Mouse (Mus musculus) natural killer cell, adult 2 months (primary cell): ENCODE data around the gene Diaph3.
A peak's percentile ranks its signal among the peaks of the same experiment; 100 is the strongest.
"Not testable (repeated sequence)": the region's sequence is repeated elsewhere in the genome, so short reads cannot be mapped to it uniquely, and the experiment has no call there.

Experiments
- DNase-seq, 2 experiments: peaks; one replicate each; pipeline ENCODE4 v3.0.0; 2022; ENCODE audit warnings: low spot score in 2 of 2

Gene Diaph3

GRCm38 (mm10) chr14:86738916-86739315 lies 402.1 kb downstream of the Diaph3 start:
- no peak for DNase-seq

DNA sequence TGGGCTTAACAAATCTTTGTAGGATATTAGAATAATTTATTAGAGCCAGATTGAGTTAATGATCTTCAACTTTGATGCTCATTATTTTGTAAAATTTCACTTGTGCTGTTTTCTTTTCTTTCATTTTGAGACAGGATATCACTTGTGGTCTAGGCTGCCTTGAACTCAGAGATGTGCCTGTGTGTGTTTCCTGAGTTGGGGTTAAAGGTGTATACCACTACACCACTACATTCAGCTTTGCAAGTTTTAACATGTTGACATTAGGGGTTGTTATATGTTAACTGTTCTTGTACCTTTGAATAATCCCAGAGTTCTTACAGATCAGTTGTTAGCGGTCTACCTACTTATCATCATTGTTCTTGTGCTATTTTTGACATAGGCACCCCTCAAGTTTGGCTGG lies 404.4 kb downstream of the Diaph3 start:
- DNase-seq: peak in 1 of 2 experiments; percentile 9

DNA sequence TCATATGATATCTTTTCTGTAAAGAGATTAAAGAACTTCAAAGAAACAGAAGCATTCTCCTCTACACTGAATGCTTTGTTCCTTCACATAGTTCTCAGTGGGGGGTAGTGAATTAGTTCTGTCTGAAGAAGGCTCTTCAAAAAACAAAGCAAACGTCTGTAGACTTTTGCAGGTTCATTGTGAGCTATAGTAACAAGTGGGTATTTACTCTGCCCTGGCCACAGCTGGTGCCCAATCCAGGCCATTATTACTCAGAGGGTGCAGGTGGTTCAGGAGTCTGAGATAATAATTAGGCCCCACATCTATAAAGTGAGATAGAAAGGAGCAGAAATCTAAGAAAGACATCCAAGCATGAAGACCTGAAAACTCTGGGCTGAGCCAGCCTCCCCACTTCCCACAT lies 409.7 kb downstream of the Diaph3 start:
- DNase-seq: no peak

GRCm38 (mm10) chr14:86729617-86730098 lies 411.4 kb downstream of the Diaph3 start:
- no peak for DNase-seq

- DNase-seq: no peak
Observed at GRCm38 (mm10) chr14:86727538-86728045, 413.4 kb downstream of the Diaph3 start.

- DNase-seq: no peak
Observed at GRCm38 (mm10) chr14:86721768-86722167, 419.3 kb downstream of the Diaph3 start.

- no peak for DNase-seq
Observed at GRCm38 (mm10) chr14:86721082-86721481, 420.0 kb downstream of the Diaph3 start.

GRCm38 (mm10) chr14:86720408-86720807 lies 420.6 kb downstream of the Diaph3 start:
- not testable (repeated sequence) for DNase-seq

DNA sequence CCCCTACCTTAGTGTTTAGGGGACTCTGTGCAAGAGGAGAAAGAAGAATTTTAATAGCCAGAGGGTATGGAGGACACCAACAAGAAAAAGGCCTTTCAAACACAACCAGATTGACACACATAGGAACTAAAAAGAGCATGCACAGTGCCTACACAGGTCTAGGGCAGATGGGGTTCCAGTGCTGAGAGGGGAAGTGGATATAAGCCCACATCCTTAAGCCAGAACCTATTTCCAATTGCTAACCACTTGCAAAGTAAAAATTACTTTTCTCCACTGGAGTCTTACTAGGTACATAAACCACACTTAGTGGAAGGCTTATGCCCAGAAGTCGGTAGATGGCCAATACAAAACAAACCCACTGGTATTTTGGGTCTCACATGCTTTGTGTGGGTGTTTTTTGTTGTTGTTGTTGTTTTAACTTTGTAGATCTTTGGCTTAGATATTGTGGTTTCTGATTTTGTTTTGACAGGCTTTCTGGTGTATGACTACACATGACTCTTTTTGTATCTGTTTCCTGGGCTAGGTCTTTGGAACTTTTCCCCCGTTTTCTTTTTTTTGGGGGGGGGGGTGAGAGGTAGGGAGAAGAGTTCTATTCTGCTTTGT lies 426.8 kb downstream of the Diaph3 start:
- no peak for DNase-seq

DNA sequence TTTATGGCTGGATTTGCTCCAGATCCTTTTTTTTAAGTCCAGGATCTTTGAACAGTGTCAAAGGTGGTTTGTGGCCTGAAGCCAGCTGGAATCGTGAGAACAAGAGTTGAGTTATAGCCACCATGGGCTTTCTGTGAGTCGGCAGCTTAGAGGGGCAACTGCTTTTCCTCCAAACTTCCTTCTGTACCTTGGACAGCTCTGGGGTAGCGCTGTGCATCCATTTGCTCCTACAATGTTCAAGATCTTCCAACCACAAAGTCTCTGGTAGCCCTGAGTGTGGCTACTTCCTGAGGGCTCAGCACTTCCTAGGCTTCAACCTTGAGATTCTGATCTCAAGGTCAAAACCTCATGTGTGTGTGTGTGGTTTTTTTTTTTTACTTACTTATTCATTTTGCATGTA lies 437.0 kb downstream of the Diaph3 start:
- DNase-seq: no peak

- no peak for DNase-seq
Observed at GRCm38 (mm10) chr14:86701145-86701544, 439.9 kb downstream of the Diaph3 start.

DNA sequence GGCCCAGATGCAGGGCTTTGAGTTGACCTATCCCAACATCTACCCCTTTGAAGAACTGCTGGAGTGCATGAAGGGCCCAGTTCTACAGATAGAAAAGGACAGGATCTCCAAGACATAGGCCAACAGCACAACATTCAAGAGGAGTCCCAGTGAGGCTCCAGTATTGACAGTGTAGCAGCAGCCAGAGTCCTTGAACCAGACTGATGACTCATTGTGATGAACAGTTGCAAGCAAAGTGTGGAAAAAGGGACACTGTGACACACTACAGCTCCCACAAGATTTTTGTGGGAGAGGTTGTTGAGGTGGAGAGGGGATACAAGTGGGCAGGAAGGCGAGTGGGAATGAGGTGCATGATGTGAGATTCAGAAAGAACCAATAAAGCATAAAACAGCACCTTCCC lies 443.1 kb downstream of the Diaph3 start:
- DNase-seq: no peak

DNA sequence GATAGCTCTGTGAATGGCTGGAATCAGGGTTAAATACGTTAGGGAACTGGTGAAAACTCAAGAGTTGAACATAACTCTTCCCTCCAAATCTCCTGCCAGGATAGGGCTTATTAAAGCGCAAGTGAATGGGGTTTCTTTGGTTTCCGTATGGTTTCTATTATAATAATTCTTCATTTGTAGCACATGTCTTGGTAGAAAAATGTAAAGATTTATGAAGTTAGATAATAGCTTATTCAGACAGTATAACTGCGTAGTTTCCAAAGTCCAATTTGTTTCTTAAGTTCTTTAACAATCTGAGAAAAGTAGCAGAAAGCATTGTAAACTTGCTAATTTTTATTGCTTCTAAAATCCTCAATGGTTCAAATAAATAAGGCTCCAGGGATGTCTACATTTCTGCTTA lies 448.3 kb downstream of the Diaph3 start:
- DNase-seq: no peak

DNA sequence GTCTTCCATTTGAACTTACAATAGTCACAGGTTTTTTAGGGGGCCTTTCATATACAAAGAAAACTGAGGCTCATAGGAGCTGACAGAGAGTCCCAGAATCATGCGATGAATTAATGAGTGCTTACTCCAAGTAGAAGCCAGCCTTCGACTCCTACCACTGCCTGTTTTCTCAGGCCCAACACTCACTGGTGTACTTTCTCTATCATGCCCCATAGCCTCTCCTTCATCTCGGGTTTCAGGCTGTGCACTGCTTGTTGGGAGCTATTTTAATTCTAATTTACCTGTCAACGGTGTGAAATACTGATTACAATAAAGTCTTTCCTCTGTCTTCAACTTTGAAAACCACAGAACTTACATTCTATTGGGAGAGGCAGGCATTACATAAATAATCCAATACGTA lies 449.7 kb downstream of the Diaph3 start:
- DNase-seq: no peak

- no peak for DNase-seq
Observed at GRCm38 (mm10) chr14:86684585-86685503, 456.2 kb downstream of the Diaph3 start.

- DNase-seq: no peak
Observed at GRCm38 (mm10) chr14:86681951-86682350, 459.1 kb downstream of the Diaph3 start.

- no peak for DNase-seq
Observed at GRCm38 (mm10) chr14:86678992-86679391, 462.0 kb downstream of the Diaph3 start.

DNA sequence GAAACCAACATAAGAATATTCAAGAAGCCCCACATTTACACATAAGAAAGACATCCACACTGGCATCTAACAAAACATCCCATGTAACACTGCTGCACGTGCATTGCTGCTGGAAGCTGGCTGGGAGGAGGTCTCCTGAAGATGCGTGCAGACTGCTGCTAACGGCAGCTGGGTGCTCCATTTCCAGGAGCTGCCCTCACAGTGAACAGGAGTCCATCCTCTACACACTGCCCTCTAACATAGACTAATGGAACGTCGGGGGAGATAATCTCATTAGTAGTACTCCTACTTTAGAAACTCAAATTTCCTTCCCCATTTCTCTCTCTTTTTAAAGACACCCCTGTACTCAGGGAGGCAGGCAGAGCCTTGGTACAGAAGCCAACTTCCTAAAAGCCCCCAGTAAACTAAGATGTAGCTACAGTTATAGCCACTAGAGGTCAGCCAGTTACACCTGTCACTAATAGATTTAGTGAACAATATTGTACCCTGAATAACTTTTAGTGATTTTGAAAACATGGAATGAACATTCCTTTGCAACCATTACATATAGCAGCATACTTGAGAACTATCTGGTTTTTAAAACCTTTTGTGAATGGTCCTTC lies 462.8 kb downstream of the Diaph3 start:
- no peak for DNase-seq

GRCm38 (mm10) chr14:86677015-86677414 lies 464.0 kb downstream of the Diaph3 start:
- no peak for DNase-seq

DNA sequence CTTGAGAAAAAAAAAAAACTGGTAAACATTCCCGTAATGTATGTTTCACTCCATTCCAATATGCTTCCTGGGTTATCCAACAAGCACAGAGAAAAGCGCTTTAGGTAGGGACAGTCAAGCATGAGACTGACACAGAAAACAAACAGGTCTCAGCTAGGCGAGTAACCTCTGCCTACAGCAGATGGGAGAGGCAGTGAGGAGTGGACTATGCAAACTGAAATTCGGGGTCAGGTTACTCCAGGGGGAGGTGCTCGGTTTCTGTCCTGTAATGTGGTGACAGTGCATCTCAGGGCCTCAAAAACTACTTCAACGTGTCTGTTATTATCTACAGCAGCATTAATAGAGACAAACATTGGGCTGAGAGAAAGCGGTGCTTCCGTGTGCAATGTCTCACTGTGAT lies 465.7 kb downstream of the Diaph3 start:
- no peak for DNase-seq

DNA sequence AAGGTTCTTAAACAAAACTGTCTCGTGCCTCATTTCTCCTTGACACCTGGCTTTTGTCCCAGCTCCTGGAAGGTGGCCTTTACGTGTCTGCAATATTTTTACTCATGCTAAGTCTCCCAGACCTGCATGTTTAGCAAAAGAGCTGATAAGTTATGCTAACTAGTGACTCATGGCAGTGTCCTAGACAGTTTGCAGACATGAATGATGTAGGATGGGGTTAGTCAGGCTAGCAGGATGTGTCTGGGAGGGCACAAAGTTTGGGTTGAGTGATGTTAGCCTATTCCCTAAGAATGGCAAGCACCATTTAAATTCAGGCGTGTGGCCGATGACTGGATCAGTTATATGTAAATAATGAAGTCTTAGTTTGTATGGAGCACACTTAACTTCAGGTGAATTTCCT lies 478.2 kb downstream of the Diaph3 start:
- DNase-seq: no peak

DNA sequence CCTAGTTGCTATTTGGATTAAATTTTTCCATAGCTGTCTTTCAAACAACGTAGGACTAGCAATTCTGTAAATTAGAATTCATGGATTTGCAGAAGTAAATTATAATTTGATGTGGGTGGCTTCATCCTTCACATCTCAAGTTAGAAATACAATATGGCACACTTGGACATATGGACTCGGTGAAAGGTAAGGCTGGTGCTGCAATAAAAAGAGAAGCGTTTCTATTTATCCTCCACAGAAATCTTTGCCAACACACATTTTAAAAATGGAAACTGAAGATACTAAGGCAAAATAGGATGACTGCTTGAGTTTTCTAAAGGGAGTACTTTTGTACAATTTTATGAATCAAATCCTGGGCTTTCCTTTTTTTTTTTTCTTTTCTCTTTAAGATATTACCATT lies 480.5 kb downstream of the Diaph3 start:
- DNase-seq: no peak
